ENCODE assay signal across 28 mouse cellular contexts in the genomic region with DNA sequence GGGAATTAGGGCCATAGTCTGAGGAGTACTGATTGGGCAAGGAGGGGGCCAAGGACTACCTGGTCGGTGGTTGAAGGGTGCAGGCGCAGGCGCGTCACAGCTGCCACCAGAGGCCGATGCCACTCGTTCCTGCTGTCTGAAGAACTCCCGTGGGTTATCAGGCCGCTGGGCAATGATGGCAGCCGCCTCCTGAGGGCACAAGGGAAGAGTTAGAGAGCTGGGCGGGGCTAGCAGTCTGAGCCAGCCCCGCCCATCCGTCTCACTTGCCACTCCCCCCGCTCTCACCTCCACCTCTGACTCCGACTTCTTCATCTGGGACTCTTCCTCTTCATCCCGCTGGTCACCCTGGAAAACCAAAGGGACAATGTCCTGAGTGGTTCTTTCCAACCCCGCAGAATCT. TPM values are rescaled to one million over a fixed set of nuclear protein-coding genes. Genes with fewer than 3 reads are reported as not detected.
DNase-seq lines count a peak whose midpoint lies in the region; ATAC-seq and TF ChIP-seq lines count a peak whose summit lies in the region.
"Had no signal": no experiment of that assay in that cellular context is flagged by ENCODE, and none has a peak within 500 bp of the region (broad histone marks: within the 10 kb centered on the region; RNA-seq: fewer than 3 reads in every experiment).

No protein-coding gene starts in this region.

- no peaks in the 10 kb centered on the region for H3K9me3 ChIP-seq in forebrain, embryonic 15.5 days
- H3K9me3 ChIP-seq in forebrain, embryonic 13.5 days (replicated peaks): no peaks in the 10 kb centered on the region
- H3K9me3 ChIP-seq in intestine, embryonic 14.5 days (ENCODE audit: control insufficient read depth, low read length): no peaks in the 10 kb centered on the region
- no peaks in the 10 kb centered on the region for H3K9me3 ChIP-seq in intestine, postnatal 0 days (ENCODE audit: control insufficient read depth)
- H3K9me3 ChIP-seq in midbrain, embryonic 16.5 days (replicated peaks; ENCODE audit: control insufficient read depth, low read length, poor library complexity, severe bottlenecking): no peaks in the 10 kb centered on the region
- H3K9me3 ChIP-seq in midbrain, embryonic 14.5 days (ENCODE audit: control insufficient read depth, low read length): no peaks in the 10 kb centered on the region
- H3K9me3 ChIP-seq: kidney, embryonic 15.5 days; limb, embryonic 12.5 days; liver, embryonic 15.5 days; neural tube, embryonic 12.5 days had no signal

- DNase-seq in intestine, embryonic 14.5 days (ENCODE audit: low spot score): peak; percentile 48
- DNase-seq in midbrain, embryonic 14.5 days: no peak
- DNase-seq: cerebellum, adult 8-10 months; heart, adult 2 months; kidney, adult 18-20 months; layer of hippocampus, postnatal 36 days; right cerebral cortex, adult 18-20 months; spleen, adult 18-20 months; thymus, adult 18-20 months had no signal

- H3K4me1 ChIP-seq in forebrain, embryonic 15.5 days: peaks cover 47% of the 10 kb centered on the region
- H3K4me1 ChIP-seq in forebrain, embryonic 13.5 days: peaks cover 50% of the 10 kb centered on the region
- peaks cover 8% of the 10 kb centered on the region; the same call in 1 of the 2 replicates for H3K4me1 ChIP-seq in intestine, embryonic 14.5 days (replicated peaks; ENCODE audit: control insufficient read depth, insufficient read depth, low read length)
- no peaks in the 10 kb centered on the region for H3K4me1 ChIP-seq in intestine, postnatal 0 days (replicated peaks; ENCODE audit: control insufficient read depth, insufficient read depth, low read length)
- peaks cover 32% of the 10 kb centered on the region for H3K4me1 ChIP-seq in midbrain, embryonic 16.5 days (ENCODE audit: control insufficient read depth, insufficient read depth, low read length)
- peaks cover 35% of the 10 kb centered on the region for H3K4me1 ChIP-seq in midbrain, embryonic 14.5 days (ENCODE audit: control insufficient read depth, insufficient read depth, low read length)

- WGBS in forebrain, embryonic 15.5 days: 70% methylated on average over 16 of the region's 16 CpGs
- 71% methylated on average over 16 of the region's 16 CpGs for WGBS in forebrain, embryonic 13.5 days
- WGBS in intestine, embryonic 14.5 days: 65% methylated on average over 16 of the region's 16 CpGs
- 61% methylated on average over 16 of the region's 16 CpGs for WGBS in intestine, postnatal 0 days
- WGBS in midbrain, embryonic 16.5 days: 72% methylated on average over 16 of the region's 16 CpGs
- WGBS in midbrain, embryonic 14.5 days: 78% methylated on average over 16 of the region's 16 CpGs

- H3K4me3 ChIP-seq in forebrain, embryonic 15.5 days: no peak overlapping the region
- no peak overlapping the region for H3K4me3 ChIP-seq in forebrain, embryonic 13.5 days
- H3K4me3 ChIP-seq in intestine, embryonic 14.5 days (ENCODE audit: low read depth, low read length): no peak overlapping the region
- no peak overlapping the region for H3K4me3 ChIP-seq in intestine, postnatal 0 days (ENCODE audit: low read depth, low read length)
- H3K4me3 ChIP-seq in midbrain, embryonic 16.5 days (ENCODE audit: low read depth, low read length): no peak overlapping the region
- H3K4me3 ChIP-seq in midbrain, embryonic 14.5 days (replicated peaks; ENCODE audit: low read depth, low read length): no peak overlapping the region
- H3K4me3 ChIP-seq: heart, adult 2 months; heart, embryonic 12.5 days; kidney, embryonic 15.5 days; limb, embryonic 12.5 days; liver, embryonic 15.5 days; myocyte; neural tube, embryonic 12.5 days had no signal

- TF ChIP-seq CTCF in intestine, postnatal 0 days (IDR thresholded peaks at IDR 0.05; ENCODE audit: low read depth): no peak

- H3K4me2 ChIP-seq in forebrain, embryonic 15.5 days (replicated peaks): no peak overlapping the region
- H3K4me2 ChIP-seq in forebrain, embryonic 13.5 days: no peak overlapping the region
- H3K4me2 ChIP-seq in intestine, embryonic 14.5 days (ENCODE audit: low read length): no peak overlapping the region
- H3K4me2 ChIP-seq in intestine, postnatal 0 days (replicated peaks; ENCODE audit: low read depth): no peak overlapping the region
- H3K4me2 ChIP-seq in midbrain, embryonic 16.5 days (ENCODE audit: low read length): no peak overlapping the region
- no peak overlapping the region for H3K4me2 ChIP-seq in midbrain, embryonic 14.5 days (ENCODE audit: low read length)
- H3K4me2 ChIP-seq: heart, embryonic 12.5 days; kidney, embryonic 15.5 days; limb, embryonic 12.5 days; liver, embryonic 15.5 days; lung, embryonic 14.5 days; midbrain, embryonic 11.5 days; neural tube, embryonic 12.5 days had no signal

- no peak for ATAC-seq in forebrain, embryonic 15.5 days (replicated peaks)
- no peak for ATAC-seq in forebrain, embryonic 13.5 days
- no peak for ATAC-seq in intestine, embryonic 14.5 days (replicated peaks; ENCODE audit: low FRiP score, low TSS enrichment, low read depth)
- no peak for ATAC-seq in intestine, postnatal 0 days
- ATAC-seq in midbrain, embryonic 16.5 days: no peak
- no peak for ATAC-seq in midbrain, embryonic 14.5 days (ENCODE audit: low FRiP score, low TSS enrichment)
- ATAC-seq in monocyte, adult 5-6 weeks (replicated peaks; ENCODE audit: insufficient number of reproducible peaks, low FRiP score, low TSS enrichment, poor library complexity, severe bottlenecking): no peak
- ATAC-seq in frontal cortex, adult (ENCODE audit: low TSS enrichment): no peak

- no peaks in the 10 kb centered on the region for H3K27me3 ChIP-seq in forebrain, embryonic 15.5 days
- H3K27me3 ChIP-seq in forebrain, embryonic 13.5 days: no peaks in the 10 kb centered on the region
- no peaks in the 10 kb centered on the region for H3K27me3 ChIP-seq in intestine, embryonic 14.5 days (replicated peaks; ENCODE audit: control insufficient read depth, insufficient read depth, low read length)
- peaks cover 5% of the 10 kb centered on the region; the same call in 1 of the 2 replicates for H3K27me3 ChIP-seq in intestine, postnatal 0 days (replicated peaks; ENCODE audit: control insufficient read depth, insufficient read depth, low read length)
- H3K27me3 ChIP-seq in midbrain, embryonic 16.5 days (ENCODE audit: control insufficient read depth, insufficient read depth, low read depth, low read length): no peaks in the 10 kb centered on the region
- H3K27me3 ChIP-seq in midbrain, embryonic 14.5 days (ENCODE audit: control insufficient read depth, insufficient read depth, low read length): no peaks in the 10 kb centered on the region
- H3K27me3 ChIP-seq: kidney, embryonic 15.5 days; limb, embryonic 12.5 days; neural tube, embryonic 12.5 days had no signal

- peak overlapping the region; percentile 31; the same call in 1 of the 2 replicates for H3K27ac ChIP-seq in forebrain, embryonic 15.5 days (replicated peaks)
- H3K27ac ChIP-seq in forebrain, embryonic 13.5 days: no peak overlapping the region
- H3K27ac ChIP-seq in intestine, embryonic 14.5 days (ENCODE audit: low read depth): no peak overlapping the region
- no peak overlapping the region for H3K27ac ChIP-seq in intestine, postnatal 0 days (ENCODE audit: low read depth, low read length)
- peak overlapping the region; percentile 19; the same call in 1 of the 2 replicates for H3K27ac ChIP-seq in midbrain, embryonic 16.5 days (ENCODE audit: low read length)
- no peak overlapping the region for H3K27ac ChIP-seq in midbrain, embryonic 14.5 days (replicated peaks; ENCODE audit: low read depth, low read length)
- H3K27ac ChIP-seq: heart, adult 2 months; kidney, embryonic 15.5 days; limb, embryonic 12.5 days; liver, embryonic 15.5 days; neural tube, embryonic 12.5 days had no signal

- no peak overlapping the region for H3K9ac ChIP-seq in forebrain, embryonic 15.5 days (replicated peaks)
- no peak overlapping the region for H3K9ac ChIP-seq in forebrain, embryonic 13.5 days
- H3K9ac ChIP-seq in intestine, embryonic 14.5 days (ENCODE audit: low read length): no peak overlapping the region
- H3K9ac ChIP-seq in intestine, postnatal 0 days (ENCODE audit: low read depth, low read length): no peak overlapping the region
- no peak overlapping the region for H3K9ac ChIP-seq in midbrain, embryonic 16.5 days (ENCODE audit: low read depth, low read length)
- H3K9ac ChIP-seq in midbrain, embryonic 14.5 days (replicated peaks; ENCODE audit: low read length): no peak overlapping the region
- H3K9ac ChIP-seq: heart, embryonic 12.5 days; kidney, embryonic 15.5 days; limb, embryonic 12.5 days; liver, embryonic 15.5 days; lung, embryonic 14.5 days; neural tube, embryonic 12.5 days had no signal

- peaks cover 85% of the 10 kb centered on the region for H3K36me3 ChIP-seq in forebrain, embryonic 15.5 days
- H3K36me3 ChIP-seq in forebrain, embryonic 13.5 days (ENCODE audit: poor library complexity, severe bottlenecking): peaks cover 95% of the 10 kb centered on the region
- H3K36me3 ChIP-seq in intestine, embryonic 14.5 days (ENCODE audit: control insufficient read depth, insufficient read depth, low read length): peaks cover 72% of the 10 kb centered on the region
- peaks cover 22% of the 10 kb centered on the region; the same call in 1 of the 2 replicates for H3K36me3 ChIP-seq in intestine, postnatal 0 days (ENCODE audit: control insufficient read depth, insufficient read depth)
- peaks cover 58% of the 10 kb centered on the region for H3K36me3 ChIP-seq in midbrain, embryonic 16.5 days (ENCODE audit: control insufficient read depth, insufficient read depth, low read length)
- H3K36me3 ChIP-seq in midbrain, embryonic 14.5 days (ENCODE audit: control insufficient read depth, insufficient read depth, low read length): peaks cover 99% of the 10 kb centered on the region
- H3K36me3 ChIP-seq: liver, embryonic 15.5 days had no signal

RNA-seq across cellular contexts. Expression of gene Dbn1, which starts 10.4 kb away (rescaled TPM):
- polyA plus RNA-seq in forebrain, embryonic 15.5 days (2015; fragmentation: Nextera tagmentation; extraction: Ambion mirVana): 732 and 750 TPM in 2 replicates
- 639 and 641 TPM in 2 replicates for polyA plus RNA-seq in forebrain, embryonic 13.5 days (2015; fragmentation: Nextera tagmentation; extraction: Ambion mirVana)
- 120 and 134 TPM in 2 replicates for polyA plus RNA-seq in intestine, embryonic 14.5 days (2014; fragmentation: Nextera tagmentation; extraction: Ambion mirVana)
- 31.3 and 34.8 TPM in 2 replicates for polyA plus RNA-seq in intestine, postnatal 0 days (2015; fragmentation: Nextera tagmentation; extraction: Ambion mirVana)
- polyA plus RNA-seq in midbrain, embryonic 16.5 days (2015; fragmentation: Nextera tagmentation; extraction: Ambion mirVana): 617 and 675 TPM in 2 replicates
- polyA plus RNA-seq in midbrain, embryonic 14.5 days (2014; fragmentation: Nextera tagmentation; extraction: Ambion mirVana): 509 and 557 TPM in 2 replicates
- total RNA-seq in monocyte, adult 5-6 weeks (2017): 0.58 TPM in 1 of 3 replicates, not detected in the others

RNA-seq across cellular contexts. Expression of gene Prr7, which starts 13.4 kb away (rescaled TPM):
- polyA plus RNA-seq in forebrain, embryonic 15.5 days (2015; fragmentation: Nextera tagmentation; extraction: Ambion mirVana): 3.2 and 3.4 TPM in 2 replicates
- 1.6 and 2.2 TPM in 2 replicates for polyA plus RNA-seq in forebrain, embryonic 13.5 days (2015; fragmentation: Nextera tagmentation; extraction: Ambion mirVana)
- 0.55 and 0.70 TPM in 2 replicates for polyA plus RNA-seq in intestine, embryonic 14.5 days (2014; fragmentation: Nextera tagmentation; extraction: Ambion mirVana)
- 0.14 and 0.27 TPM in 2 replicates for polyA plus RNA-seq in intestine, postnatal 0 days (2015; fragmentation: Nextera tagmentation; extraction: Ambion mirVana)
- polyA plus RNA-seq in midbrain, embryonic 16.5 days (2015; fragmentation: Nextera tagmentation; extraction: Ambion mirVana): 5.0 and 5.6 TPM in 2 replicates
- polyA plus RNA-seq in midbrain, embryonic 14.5 days (2014; fragmentation: Nextera tagmentation; extraction: Ambion mirVana): 7.0 and 34.3 TPM in 2 replicates
- total RNA-seq in monocyte, adult 5-6 weeks (2017): 2.2 to 3.8 TPM in 2 of 3 replicates, not detected in the other
- total RNA-seq: liver, adult 2 months had no signal
- polyA plus RNA-seq: liver, embryonic 15.5 days had no signal

RNA-seq across cellular contexts. Expression of gene Grk6, which starts 32.6 kb away (rescaled TPM):
- polyA plus RNA-seq in forebrain, embryonic 15.5 days (2015; fragmentation: Nextera tagmentation; extraction: Ambion mirVana): 46.1 and 47.6 TPM in 2 replicates
- 24.9 and 26.9 TPM in 2 replicates for polyA plus RNA-seq in forebrain, embryonic 13.5 days (2015; fragmentation: Nextera tagmentation; extraction: Ambion mirVana)
- 43.4 and 55.1 TPM in 2 replicates for polyA plus RNA-seq in intestine, embryonic 14.5 days (2014; fragmentation: Nextera tagmentation; extraction: Ambion mirVana)
- 10.5 and 11.4 TPM in 2 replicates for polyA plus RNA-seq in intestine, postnatal 0 days (2015; fragmentation: Nextera tagmentation; extraction: Ambion mirVana)
- polyA plus RNA-seq in midbrain, embryonic 16.5 days (2015; fragmentation: Nextera tagmentation; extraction: Ambion mirVana): 28.3 and 31.8 TPM in 2 replicates
- 41.8 and 44.0 TPM in 2 replicates for polyA plus RNA-seq in midbrain, embryonic 14.5 days (2014; fragmentation: Nextera tagmentation; extraction: Ambion mirVana)
- total RNA-seq in monocyte, adult 5-6 weeks (2017): 179 to 219 TPM (median 207 TPM) in 3 replicates

RNA-seq across cellular contexts. Expression of gene Pdlim7, which starts 36.0 kb away (rescaled TPM):
- 135 and 138 TPM in 2 replicates for polyA plus RNA-seq in forebrain, embryonic 15.5 days (2015; fragmentation: Nextera tagmentation; extraction: Ambion mirVana)
- 152 and 157 TPM in 2 replicates for polyA plus RNA-seq in forebrain, embryonic 13.5 days (2015; fragmentation: Nextera tagmentation; extraction: Ambion mirVana)
- polyA plus RNA-seq in intestine, embryonic 14.5 days (2014; fragmentation: Nextera tagmentation; extraction: Ambion mirVana): 253 and 260 TPM in 2 replicates
- 131 and 142 TPM in 2 replicates for polyA plus RNA-seq in intestine, postnatal 0 days (2015; fragmentation: Nextera tagmentation; extraction: Ambion mirVana)
- 156 and 158 TPM in 2 replicates for polyA plus RNA-seq in midbrain, embryonic 16.5 days (2015; fragmentation: Nextera tagmentation; extraction: Ambion mirVana)
- 126 and 154 TPM in 2 replicates for polyA plus RNA-seq in midbrain, embryonic 14.5 days (2014; fragmentation: Nextera tagmentation; extraction: Ambion mirVana)
- 4.7 to 13.5 TPM (median 10.5 TPM) in 3 replicates for total RNA-seq in monocyte, adult 5-6 weeks (2017)

RNA-seq across cellular contexts. Expression of gene F12, which starts 50.9 kb away (rescaled TPM):
- 0.09 TPM in 1 of 2 replicates, not detected in the other for polyA plus RNA-seq in forebrain, embryonic 15.5 days (2015; fragmentation: Nextera tagmentation; extraction: Ambion mirVana)
- not detected in 2 replicates for polyA plus RNA-seq in forebrain, embryonic 13.5 days (2015; fragmentation: Nextera tagmentation; extraction: Ambion mirVana)
- polyA plus RNA-seq in intestine, embryonic 14.5 days (2014; fragmentation: Nextera tagmentation; extraction: Ambion mirVana): 0.16 TPM in 1 of 2 replicates, not detected in the other
- polyA plus RNA-seq in intestine, postnatal 0 days (2015; fragmentation: Nextera tagmentation; extraction: Ambion mirVana): 1.2 and 2.3 TPM in 2 replicates
- polyA plus RNA-seq in midbrain, embryonic 16.5 days (2015; fragmentation: Nextera tagmentation; extraction: Ambion mirVana): 0.31 TPM in 1 of 2 replicates, not detected in the other
- not detected in 2 replicates for polyA plus RNA-seq in midbrain, embryonic 14.5 days (2014; fragmentation: Nextera tagmentation; extraction: Ambion mirVana)
- total RNA-seq in monocyte, adult 5-6 weeks (2017): 0.11 to 0.95 TPM in 2 of 3 replicates, not detected in the other
- total RNA-seq: gastrocnemius, adult 8-10 months; heart, adult 2 months; heart, postnatal 4 days had no signal
- polyA plus RNA-seq: embryonic facial prominence, embryonic 11.5 days; heart, adult 2 months; heart, postnatal 0 days; limb, embryonic 12.5 days; lung, embryonic 14.5 days; midbrain, embryonic 11.5 days; myocyte; neural tube, embryonic 12.5 days had no signal

Comparison
In these comparisons a context has a peak if more than half of its experiments do, and no peak if none do; other contexts are left out.
1. H3K27ac ChIP-seq: peak in forebrain, embryonic 15.5 days (single experiment) and midbrain, embryonic 16.5 days (single experiment); none in forebrain, embryonic 13.5 days (single experiment), intestine, embryonic 14.5 days (single experiment), intestine, postnatal 0 days (single experiment) and midbrain, embryonic 14.5 days (single experiment).